Mouse (Mus musculus): ENCODE measurements around the gene Pdia6.

DNA sequence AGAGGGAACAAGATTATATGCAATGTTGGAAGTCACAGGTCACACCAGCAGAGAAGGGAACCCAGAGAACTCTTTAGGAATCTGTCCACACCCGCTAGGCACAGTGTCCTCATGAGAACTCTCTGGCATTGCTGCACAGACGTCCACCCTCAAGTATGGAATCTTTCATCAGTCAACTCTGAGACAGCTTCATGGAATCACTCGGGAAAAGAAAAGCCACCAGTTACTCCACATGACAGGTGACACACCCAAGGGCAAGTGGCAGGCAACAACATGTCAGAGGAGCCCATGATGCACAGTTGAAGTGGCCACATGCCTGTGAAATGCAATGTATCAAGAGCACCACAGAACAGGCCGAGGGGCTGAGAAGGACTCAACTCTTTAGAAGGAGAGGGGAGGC is 51.6 kb downstream of the Pdia6 start:
- TF ChIP-seq POLR2A (IDR thresholded peaks at IDR 0.05; ENCODE audit: borderline replicate concordance, extremely low read depth, low read depth, low read length) (no peak), CTCF (IDR thresholded peaks at IDR 0.05; ENCODE audit: insufficient read depth, low read length) (no peak)

Measured in lung, adult 2 months (tissue).